Mouse (Mus musculus) stomach, embryonic 14.5 days (tissue): ENCODE results near the gene Gm36176. TPM values are rescaled to one million over a fixed set of nuclear protein-coding genes. Genes with fewer than 3 reads are reported as not detected.
"Not testable (repeated sequence)": the region's sequence is repeated elsewhere in the genome, so short reads cannot be mapped to it uniquely, and the experiment has no call there.

Source experiments
- ATAC-seq: fragments of 200-750 bp; cut with Nextera tagmentation; 2 replicates; pipeline ENCODE4 v1.8.0; 2017; ENCODE audit warnings: low read depth, moderate TSS enrichment; ENCODE audit not compliant: insufficient number of reproducible peaks, insufficient read depth, low FRiP score
- H3K27ac ChIP-seq: fragments of 300-500 bp; sonication (generic); 2 replicates; pipeline ENCODE4 v1.5.1; 2014; ENCODE audit warnings: mild to moderate bottlenecking, low read length, moderate library complexity, mixed read lengths
- H3K27me3 ChIP-seq: fragments of 300-500 bp; sonication (generic); 2 replicates; pipeline ENCODE4 v1.6.1; 2014; ENCODE audit warnings: low read length, control low read depth, mixed read lengths; ENCODE audit not compliant: control insufficient read depth, insufficient read depth
- H3K36me3 ChIP-seq: fragments of 300-500 bp; sonication (generic); 2 replicates; pipeline ENCODE4 v1.6.1; 2014; ENCODE audit warnings: mild to moderate bottlenecking, control low read depth, low read length, moderate library complexity, mixed read lengths; ENCODE audit not compliant: control insufficient read depth, insufficient read depth
- H3K4me1 ChIP-seq: fragments of 300-500 bp; sonication (generic); 2 replicates; pipeline ENCODE4 v1.6.1; 2014; ENCODE audit warnings: low read length, control low read depth, mixed read lengths; ENCODE audit not compliant: control insufficient read depth, insufficient read depth
- H3K4me2 ChIP-seq: fragments of 300-500 bp; sonication (generic); replicated peaks from 2 replicates; pipeline ENCODE4 v1.6.1; 2014; ENCODE audit warnings: low read depth, low read length, control low read depth
- H3K4me3 ChIP-seq: fragments of 300-500 bp; sonication (generic); 2 replicates; pipeline ENCODE4 v1.5.1; 2014; ENCODE audit warnings: low read depth, low read length, control low read depth
- H3K9ac ChIP-seq: fragments of 300-500 bp; sonication (generic); replicated peaks from 2 replicates; pipeline ENCODE4 v1.6.1; 2014; ENCODE audit warnings: low read depth, mild to moderate bottlenecking, control low read depth, low read length, moderate library complexity, mixed read lengths
- H3K9me3 ChIP-seq: fragments of 300-500 bp; sonication (generic); 2 replicates; pipeline ENCODE4 v1.6.1; 2016; ENCODE audit warnings: low read depth, low read length, control low read depth; ENCODE audit not compliant: control insufficient read depth
- WGBS: fragments of 180-500 bp; shearing (Covaris S2); extraction: QIAGEN DNeasy Blood & Tissue Kit; methylation state at CpG from one replicate; pipeline ENCODE4 v1.1.7; 2014; 5-methylcytosine and 5-hydroxymethylcytosine counted together
- polyA plus RNA-seq: library from polyadenylated mRNA; unstranded; fragments of >200 nt; fragmentation: Nextera tagmentation; extraction: Ambion mirVana; gene quantifications from 2 replicates; pipeline ENCODE4 v1.2.1, GENCODE M21; 2014

The Gm36176 gene
- not detected in 2 replicates for polyA plus RNA-seq

- 61% methylated on average over 3 of the region's 3 CpGs for WGBS
- no peak within 1 kb of the TSS for H3K27ac ChIP-seq
These were observed at the start of gene Gm36176 for GRCm38 (mm10) chr10:77846503-77846902. Gene Gm36176 (plus strand): TSS chr10:77846803.

GRCm38 (mm10) chr10:77797677-77798076, 48.9 kb upstream of the Gm36176 start:
- Histone ChIP-seq H3K9me3 (no peaks in the 10 kb centered on the region), H3K36me3 (no peaks in the 10 kb centered on the region), H3K9ac (no peak overlapping the region), H3K4me1 (no peaks in the 10 kb centered on the region), H3K27ac (no peak overlapping the region), H3K4me2 (no peak overlapping the region), H3K4me3 (no peak overlapping the region), H3K27me3 (no peaks in the 10 kb centered on the region)
- 21% methylated on average over 3 of the region's 3 CpGs for WGBS
- ATAC-seq = no peak

More at GRCm38 (mm10) chr10:77846503-77846902, at the start of gene Gm36176:
- ATAC-seq = no peak
- Histone ChIP-seq H3K9me3 (peaks cover 6% of the 10 kb centered on the region; the same call in 1 of the 2 replicates), H3K4me2 (no peak within 1 kb of the TSS), H3K4me3 (no peak within 1 kb of the TSS), H3K27me3 (no peaks in the 10 kb centered on the region), H3K36me3 (no peaks in the 10 kb centered on the region), H3K4me1 (no peaks in the 10 kb centered on the region), H3K9ac (no peak within 1 kb of the TSS)

GRCm38 (mm10) chr10:77798164-77798920, 48.3 kb upstream of the Gm36176 start:
- H3K36me3 ChIP-seq, ATAC-seq: not testable (repeated sequence)
- WGBS = 32% methylated on average over 3 of the region's 3 CpGs

GRCm38 (mm10) chr10:77798921-77799508, 47.6 kb upstream of the Gm36176 start, which contains the start of gene Gm19668:
Gene Gm19668 (minus strand): TSS chr10:77799133.
- 60% methylated on average over 8 of the region's 8 CpGs for WGBS
- Histone ChIP-seq H3K4me2 (no peak within 1 kb of the TSS), H3K9me3 (no peaks in the 10 kb centered on the region), H3K27ac (no peak within 1 kb of the TSS), H3K9ac (no peak within 1 kb of the TSS), H3K4me3 (no peak within 1 kb of the TSS), H3K4me1 (no peaks in the 10 kb centered on the region), H3K27me3 (no peaks in the 10 kb centered on the region), H3K36me3 (no peaks in the 10 kb centered on the region)
- ATAC-seq = no peak

More at GRCm38 (mm10) chr10:77798164-77798920, 48.3 kb upstream of the Gm36176 start:
- H3K9me3 ChIP-seq, H3K4me3 ChIP-seq, H3K27ac ChIP-seq, H3K4me2 ChIP-seq, H3K4me1 ChIP-seq, H3K27me3 ChIP-seq, H3K9ac ChIP-seq: not testable (repeated sequence)

GRCm38 (mm10) chr10:77804095-77804494, 42.5 kb upstream of the Gm36176 start:
- H3K27ac ChIP-seq = no peak overlapping the region
- H3K4me2 ChIP-seq = no peak overlapping the region
- no peaks in the 10 kb centered on the region for H3K36me3 ChIP-seq
- no peak for ATAC-seq
- no peaks in the 10 kb centered on the region for H3K27me3 ChIP-seq
- H3K4me1 ChIP-seq = no peaks in the 10 kb centered on the region
- 54% methylated on average over 3 of the region's 3 CpGs for WGBS
- H3K9ac ChIP-seq = no peak overlapping the region
- H3K9me3 ChIP-seq = no peaks in the 10 kb centered on the region
- no peak overlapping the region for H3K4me3 ChIP-seq

GRCm38 (mm10) chr10:77811743-77812142, 34.9 kb upstream of the Gm36176 start, which contains the start of gene Gm9507:
Gene Gm9507 (minus strand): TSS chr10:77811843.
- H3K4me3 ChIP-seq = no peak within 1 kb of the TSS
- 66% methylated on average over 5 of the region's 5 CpGs for WGBS
- no peak within 1 kb of the TSS for H3K4me2 ChIP-seq
- H3K36me3 ChIP-seq = no peaks in the 10 kb centered on the region
- ATAC-seq = no peak
- no peak within 1 kb of the TSS for H3K9ac ChIP-seq
- no peaks in the 10 kb centered on the region for H3K27me3 ChIP-seq
- H3K9me3 ChIP-seq = no peaks in the 10 kb centered on the region
- no peak within 1 kb of the TSS for H3K27ac ChIP-seq
- no peaks in the 10 kb centered on the region for H3K4me1 ChIP-seq

GRCm38 (mm10) chr10:77814382-77814781, 32.2 kb upstream of the Gm36176 start, which contains the start of gene Gm2696:
Gene Gm2696 (plus strand): TSS chr10:77814682.
- ATAC-seq = no peak
- Histone ChIP-seq H3K4me1 (no peaks in the 10 kb centered on the region), H3K4me2 (no peak within 1 kb of the TSS), H3K9me3 (no peaks in the 10 kb centered on the region), H3K27ac (no peak within 1 kb of the TSS), H3K27me3 (no peaks in the 10 kb centered on the region), H3K9ac (no peak within 1 kb of the TSS), H3K36me3 (no peaks in the 10 kb centered on the region), H3K4me3 (no peak within 1 kb of the TSS)
- WGBS = 41% methylated on average over 4 of the region's 4 CpGs

GRCm38 (mm10) chr10:77815514-77815913, 31.1 kb upstream of the Gm36176 start:
- Histone ChIP-seq H3K4me2 (no peak overlapping the region), H3K9ac (no peak overlapping the region), H3K27ac (no peak overlapping the region), H3K27me3 (no peaks in the 10 kb centered on the region), H3K36me3 (no peaks in the 10 kb centered on the region), H3K9me3 (no peaks in the 10 kb centered on the region), H3K4me1 (no peaks in the 10 kb centered on the region), H3K4me3 (no peak overlapping the region)
- ATAC-seq = no peak
- WGBS = 29% methylated on average over 5 of the region's 5 CpGs
